Mouse (Mus musculus) ES-Bruce4 (cell line): ENCODE data around the gene Skil. TPM values are rescaled to one million over a fixed set of nuclear protein-coding genes. Genes with fewer than 3 reads are reported as not detected.

Experiments
- H3K27ac ChIP-seq: 2 replicates; pipeline ENCODE4 v1.5.1; 2012; ENCODE audit warnings: low read length, inconsistent platforms; ENCODE audit not compliant: insufficient read depth
- H3K27me3 ChIP-seq: 2 replicates; pipeline ENCODE4 v1.6.1; 2012; ENCODE audit warnings: mild to moderate bottlenecking, low read length, inconsistent platforms; ENCODE audit not compliant: control insufficient read depth, poor library complexity, insufficient read depth, severe bottlenecking
- H3K36me3 ChIP-seq: 2 replicates; pipeline ENCODE4 v1.6.1; 2012; ENCODE audit warnings: inconsistent platforms, mild to moderate bottlenecking, low read length, moderate library complexity; ENCODE audit not compliant: control insufficient read depth, poor library complexity, insufficient read depth, severe bottlenecking
- H3K4me1 ChIP-seq: one replicate; pipeline ENCODE4 v1.8.1; 2011; ENCODE audit warnings: low read length; ENCODE audit not compliant: control insufficient read depth, insufficient read depth
- H3K4me3 ChIP-seq: 2 replicates; pipeline ENCODE4 v1.5.1; 2011; ENCODE audit warnings: low read depth, mild to moderate bottlenecking, low read length
- H3K9ac ChIP-seq: 2 replicates; pipeline ENCODE4 v1.6.1; 2012; ENCODE audit warnings: low read depth, mild to moderate bottlenecking, inconsistent platforms; ENCODE audit not compliant: poor library complexity, severe bottlenecking
- H3K9me3 ChIP-seq: replicated peaks from 2 replicates; pipeline ENCODE4 v1.6.1; 2012; ENCODE audit warnings: mild to moderate bottlenecking, low read length, inconsistent platforms; ENCODE audit not compliant: control insufficient read depth, poor library complexity, insufficient read depth, severe bottlenecking
- CTCF ChIP-seq: IDR thresholded peaks from one replicate; pipeline ENCODE4 v1.8.1; 2011; ENCODE audit warnings: low read depth, low read length
- EP300 ChIP-seq: IDR thresholded peaks from 2 replicates; pipeline ENCODE4 v1.6.1; 2011; ENCODE audit warnings: low read depth, low read length; ENCODE audit not compliant: insufficient read depth
- POLR2A ChIP-seq: IDR thresholded peaks from one replicate; pipeline ENCODE4 v1.8.1; 2011; ENCODE audit warnings: low read length; ENCODE audit not compliant: insufficient read depth
- polyA plus RNA-seq: library from polyadenylated mRNA; stranded (reverse); fragments of >200 nt; gene quantifications from 2 replicates; pipeline ENCODE4 v1.2.4, GENCODE M21; 2011; ENCODE audit warnings: low read depth; ENCODE audit not compliant: missing spikeins, insufficient read depth, insufficient read length

Gene Skil
- polyA plus RNA-seq, 1 experiment = 69.6 TPM

GRCm38 (mm10) chr3:31061786-31062120 lies 33.1 kb upstream of the Skil start:
- TF ChIP-seq EP300 (no peak), CTCF (peak; percentile 75), POLR2A (no peak)
- H3K36me3 ChIP-seq = no peaks in the 10 kb centered on the region
- H3K9ac ChIP-seq = peak overlapping the region; percentile 60
- H3K4me3 ChIP-seq = peak overlapping the region; percentile 37
- no peaks in the 10 kb centered on the region for H3K4me1 ChIP-seq
- H3K9me3 ChIP-seq = no peaks in the 10 kb centered on the region
- H3K27ac ChIP-seq = 0 out of 2 replicates have a peak overlapping the region, but pooled peaks have one; percentile 37
- no peaks in the 10 kb centered on the region for H3K27me3 ChIP-seq

GRCm38 (mm10) chr3:31062325-31062724 lies 32.5 kb upstream of the Skil start:
- TF ChIP-seq CTCF (no peak), POLR2A (no peak), EP300 (no peak)
- Histone ChIP-seq H3K36me3 (no peaks in the 10 kb centered on the region), H3K4me3 (no peak overlapping the region), H3K4me1 (no peaks in the 10 kb centered on the region), H3K27ac (no peak overlapping the region), H3K9ac (no peak overlapping the region), H3K27me3 (no peaks in the 10 kb centered on the region), H3K9me3 (no peaks in the 10 kb centered on the region)

GRCm38 (mm10) chr3:31068482-31068881 lies 26.4 kb upstream of the Skil start:
- Histone ChIP-seq H3K4me1 (no peaks in the 10 kb centered on the region), H3K36me3 (no peaks in the 10 kb centered on the region), H3K4me3 (no peak overlapping the region), H3K9me3 (peaks cover 7% of the 10 kb centered on the region; the same call in 1 of the 2 replicates), H3K9ac (no peak overlapping the region), H3K27ac (no peak overlapping the region), H3K27me3 (peaks cover 1% of the 10 kb centered on the region; the same call in 1 of the 2 replicates)
- TF ChIP-seq EP300 = no peak
- no peak for TF ChIP-seq POLR2A
- no peak for TF ChIP-seq CTCF

- Histone ChIP-seq H3K36me3 (no peaks in the 10 kb centered on the region), H3K4me3 (no peak overlapping the region), H3K9me3 (peaks cover 7% of the 10 kb centered on the region; the same call in 1 of the 2 replicates), H3K27me3 (peaks cover 1% of the 10 kb centered on the region; the same call in 1 of the 2 replicates), H3K9ac (no peak overlapping the region), H3K27ac (no peak overlapping the region), H3K4me1 (no peaks in the 10 kb centered on the region)
- TF ChIP-seq CTCF (no peak), POLR2A (no peak), EP300 (no peak)
Observed at GRCm38 (mm10) chr3:31071804-31072203, 23.1 kb upstream of the Skil start.

DNA sequence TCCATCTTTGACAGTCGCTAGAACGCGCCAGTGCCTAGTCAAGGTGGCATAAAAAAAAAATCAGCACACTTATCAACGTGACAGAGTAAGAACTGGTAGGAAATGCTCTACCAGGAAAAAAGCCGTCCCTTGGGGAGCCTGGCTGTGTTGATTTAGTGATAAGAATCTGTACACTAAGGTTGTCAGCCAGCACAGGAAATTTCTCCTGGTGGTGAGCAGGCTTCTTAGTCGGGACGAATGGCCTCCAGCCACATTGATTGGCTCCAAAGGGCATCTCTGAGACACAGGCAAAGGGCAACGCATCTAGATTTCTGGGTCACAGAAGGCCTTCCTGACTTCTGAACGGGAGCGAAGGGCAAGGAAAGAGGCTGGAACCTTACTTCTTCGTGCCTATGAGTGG lies 19.1 kb upstream of the Skil start:
- no peaks in the 10 kb centered on the region for H3K27me3 ChIP-seq
- H3K36me3 ChIP-seq = no peaks in the 10 kb centered on the region
- no peak overlapping the region for H3K9ac ChIP-seq
- TF ChIP-seq CTCF (no peak), EP300 (no peak), POLR2A (no peak)
- H3K4me1 ChIP-seq = no peaks in the 10 kb centered on the region
- H3K27ac ChIP-seq = no peak overlapping the region
- H3K4me3 ChIP-seq = no peak overlapping the region
- no peaks in the 10 kb centered on the region for H3K9me3 ChIP-seq

DNA sequence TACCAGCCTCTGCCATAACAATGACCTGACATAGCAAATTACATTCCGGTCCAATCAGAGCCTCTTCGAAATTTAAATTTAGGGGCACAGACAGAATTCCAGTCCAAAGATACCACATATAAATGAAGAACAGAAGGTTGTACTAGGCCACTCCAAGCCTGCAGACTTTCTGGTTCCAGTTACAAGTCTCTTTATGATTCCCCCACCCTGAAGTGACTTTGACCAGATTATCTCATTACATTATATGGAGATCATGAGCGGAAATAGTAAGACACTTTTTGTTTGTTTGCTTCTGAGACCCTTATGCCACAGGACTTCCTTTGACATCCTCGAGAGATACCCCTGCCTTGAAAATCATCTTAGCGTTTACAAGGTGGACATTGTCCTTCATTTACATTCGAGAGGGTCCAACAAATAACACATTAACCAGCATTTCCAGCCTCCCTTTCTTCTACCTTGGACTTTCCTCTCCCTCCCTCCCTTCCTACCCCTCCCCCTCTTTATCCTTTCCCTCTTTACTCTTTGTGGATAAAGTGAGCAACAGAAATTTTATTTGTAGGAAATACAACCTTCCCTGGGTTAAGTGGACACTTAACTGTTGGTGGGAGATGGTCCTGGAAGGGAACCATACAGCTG lies 17.7 kb upstream of the Skil start:
- no peak overlapping the region for H3K9ac ChIP-seq
- no peaks in the 10 kb centered on the region for H3K4me1 ChIP-seq
- no peak for TF ChIP-seq EP300
- TF ChIP-seq CTCF = no peak
- TF ChIP-seq POLR2A = no peak
- no peak overlapping the region for H3K27ac ChIP-seq
- H3K36me3 ChIP-seq = no peaks in the 10 kb centered on the region
- H3K4me3 ChIP-seq = no peak overlapping the region
- H3K27me3 ChIP-seq = no peaks in the 10 kb centered on the region
- no peaks in the 10 kb centered on the region for H3K9me3 ChIP-seq
